ENCODE assay signal across 12 mouse cellular contexts in genomic region chr12:108832851-108833250, GRCm38 (mm10). TPM values are rescaled to one million over a fixed set of nuclear protein-coding genes. Genes with fewer than 3 reads are reported as not detected.
DNase-seq lines count a peak whose midpoint lies in the region; ATAC-seq and TF ChIP-seq lines count a peak whose summit lies in the region.
"Had no signal": no experiment of that assay in that cellular context is flagged by ENCODE, and none has a peak within 500 bp of the region (broad histone marks: within the 10 kb centered on the region; RNA-seq: fewer than 3 reads in every experiment).

No protein-coding gene starts in this region.

- H3K4me1 ChIP-seq in midbrain, postnatal 0 days (ENCODE audit: insufficient read depth, low read length): peaks cover 22% of the 10 kb centered on the region

- no peak for ATAC-seq in midbrain, postnatal 0 days (ENCODE audit: low FRiP score)

- H3K36me3 ChIP-seq in midbrain, postnatal 0 days (ENCODE audit: insufficient read depth, low read length): no peaks in the 10 kb centered on the region; the same call in 1 of the 2 replicates
- H3K36me3 ChIP-seq: embryonic facial prominence, embryonic 15.5 days had no signal

- no peak for TF ChIP-seq CTCF in midbrain, postnatal 0 days (IDR thresholded peaks at IDR 0.05)

- no peaks in the 10 kb centered on the region for H3K27me3 ChIP-seq in midbrain, postnatal 0 days (ENCODE audit: insufficient read depth, low read length)
- H3K27me3 ChIP-seq: embryonic facial prominence, embryonic 15.5 days; neural tube, embryonic 12.5 days had no signal

- H3K4me2 ChIP-seq in midbrain, postnatal 0 days (ENCODE audit: low read depth, low read length, poor library complexity, severe bottlenecking): no peak overlapping the region
- H3K4me2 ChIP-seq: embryonic facial prominence, embryonic 15.5 days; neural tube, embryonic 12.5 days had no signal

- H3K9me3 ChIP-seq in midbrain, postnatal 0 days (ENCODE audit: low read length): no peaks in the 10 kb centered on the region
- H3K9me3 ChIP-seq: embryonic facial prominence, embryonic 15.5 days; neural tube, embryonic 12.5 days had no signal

- no peak overlapping the region for H3K4me3 ChIP-seq in midbrain, postnatal 0 days (ENCODE audit: low read depth, low read length)
- H3K4me3 ChIP-seq: embryonic facial prominence, embryonic 15.5 days; neural tube, embryonic 12.5 days had no signal

- DNase-seq in kidney, adult 18-20 months: peak; percentile 39
- no peak for DNase-seq in kidney, postnatal 10 days
- peak; percentile 41 for DNase-seq in NIH3T3 (ENCODE audit: low read depth)
- DNase-seq in adrenal gland, postnatal 36 days: peak; percentile 84 to 87
- peak; percentile 58 for DNase-seq in gastrocnemius, postnatal 25 days
- DNase-seq in yolk sac, embryonic 10.5 days (ENCODE audit: low spot score): no peak
- DNase-seq in midbrain, postnatal 0 days (ENCODE audit: low spot score): no peak
- DNase-seq: thymus, adult 18-20 months had no signal

- no peak overlapping the region for H3K9ac ChIP-seq in midbrain, postnatal 0 days (replicated peaks; ENCODE audit: low read length, poor library complexity, severe bottlenecking)
- H3K9ac ChIP-seq: embryonic facial prominence, embryonic 15.5 days; neural tube, embryonic 12.5 days had no signal

- 78% methylated on average over 8 of the region's 8 CpGs for WGBS in midbrain, postnatal 0 days

- H3K27ac ChIP-seq in midbrain, postnatal 0 days (ENCODE audit: low read depth, low read length): no peak overlapping the region
- H3K27ac ChIP-seq: embryonic facial prominence, embryonic 15.5 days; macrophage; neural tube, embryonic 12.5 days had no signal

RNA-seq across cellular contexts. Expression of gene Slc25a29, which starts 2.8 kb away (rescaled TPM):
- total RNA-seq in adrenal gland, postnatal 36 days (2021): 10 to 100 TPM; 13.6 to 19.5 TPM
- 1 to 10 TPM; 6.4 to 9.2 TPM for total RNA-seq in gastrocnemius, postnatal 25 days (2021)
- 20.1 and 21.8 TPM in 2 replicates for total RNA-seq in midbrain, postnatal 0 days (2014; rRNA removed)
- 14.6 and 15.6 TPM in 2 replicates for polyA plus RNA-seq in midbrain, postnatal 0 days (2015; fragmentation: Nextera tagmentation; extraction: Ambion mirVana)
- total RNA-seq: hematopoietic stem cell, adult 5-6 weeks had no signal

RNA-seq across cellular contexts. Expression of gene Slc25a47, which starts 3.0 kb away (rescaled TPM):
- total RNA-seq in adrenal gland, postnatal 36 days (2021): 10 to 100 TPM; 11.2 to 13.5 TPM
- total RNA-seq in gastrocnemius, postnatal 25 days (2021): 1 to 10 TPM; 5.8 to 6.3 TPM
- total RNA-seq in midbrain, postnatal 0 days (2014; rRNA removed): 8.6 and 13.2 TPM in 2 replicates
- polyA plus RNA-seq in midbrain, postnatal 0 days (2015; fragmentation: Nextera tagmentation; extraction: Ambion mirVana): 5.7 and 5.9 TPM in 2 replicates

RNA-seq across cellular contexts. Expression of gene Yy1, which starts 40.1 kb away (rescaled TPM):
- 10 to 100 TPM; 69.4 to 84.1 TPM for total RNA-seq in adrenal gland, postnatal 36 days (2021)
- 10 to 100 TPM; 23.9 to 25.4 TPM for total RNA-seq in gastrocnemius, postnatal 25 days (2021)
- 35.4 and 38.3 TPM in 2 replicates for total RNA-seq in midbrain, postnatal 0 days (2014; rRNA removed)
- polyA plus RNA-seq in midbrain, postnatal 0 days (2015; fragmentation: Nextera tagmentation; extraction: Ambion mirVana): 7.4 and 9.2 TPM in 2 replicates

Comparison
In these comparisons a context has a peak if more than half of its experiments do, and no peak if none do; other contexts are left out.
1. DNase-seq: peak in kidney, adult 18-20 months (single experiment), NIH3T3 (single experiment), adrenal gland, postnatal 36 days (2 of 2) and gastrocnemius, postnatal 25 days (single experiment); none in kidney, postnatal 10 days (single experiment), yolk sac, embryonic 10.5 days (single experiment) and midbrain, postnatal 0 days (single experiment).